18 mouse cellular contexts compared by ENCODE assay signal in genomic region chrX:19555944-19556343, GRCm38 (mm10).
"Had no signal": no experiment of that assay in that cellular context is flagged by ENCODE, and none has a peak within 500 bp of the region (broad histone marks: within the 10 kb centered on the region; RNA-seq: fewer than 3 reads in every experiment).

No protein-coding gene starts in this region.

- ATAC-seq: midbrain, embryonic 16.5 days had no signal

- H3K27me3 ChIP-seq: midbrain, embryonic 12.5 days; neural tube, embryonic 13.5 days; neural tube, embryonic 15.5 days had no signal

- H3K4me2 ChIP-seq: lung, embryonic 14.5 days; midbrain, embryonic 12.5 days; neural tube, embryonic 13.5 days; neural tube, embryonic 15.5 days had no signal

- H3K4me1 ChIP-seq: midbrain, embryonic 10.5 days; midbrain, embryonic 12.5 days; neural tube, embryonic 13.5 days; neural tube, embryonic 15.5 days had no signal

- H3K36me3 ChIP-seq: midbrain, embryonic 10.5 days; midbrain, embryonic 12.5 days; neural tube, embryonic 13.5 days; neural tube, embryonic 15.5 days had no signal

- H3K4me3 ChIP-seq: midbrain, embryonic 10.5 days; midbrain, embryonic 12.5 days; myocyte; neural tube, embryonic 13.5 days; neural tube, embryonic 15.5 days had no signal

- H3K27ac ChIP-seq: midbrain, embryonic 10.5 days; midbrain, embryonic 12.5 days; neural tube, embryonic 13.5 days; neural tube, embryonic 15.5 days had no signal

- H3K9me3 ChIP-seq: midbrain, embryonic 10.5 days; midbrain, embryonic 12.5 days; neural tube, embryonic 13.5 days; neural tube, embryonic 15.5 days had no signal

- H3K9ac ChIP-seq: lung, embryonic 14.5 days; midbrain, embryonic 12.5 days; neural tube, embryonic 13.5 days; neural tube, embryonic 15.5 days had no signal

- DNase-seq: lung, adult 18-20 months; lung, embryonic 14.5 days; lung, postnatal 10 days; lung, postnatal 4 days; midbrain, embryonic 14.5 days; retina, postnatal 1 day; right cerebral cortex, postnatal 14 days; right cerebral cortex, postnatal 4 days; spleen, adult 18-20 months; thymus, adult 2 months; thymus, postnatal 14 days; thymus, postnatal 36 days had no signal
